Mouse (Mus musculus) adrenal gland, adult 10 weeks (tissue): ENCODE data around the gene Olfr904. TPM values are rescaled to one million over a fixed set of nuclear protein-coding genes. Genes with fewer than 3 reads are reported as not detected.

ENCODE experiments used
- polyA plus RNA-seq: library from polyadenylated mRNA; stranded (reverse); fragments of 350-450 nt; fragmentation: Illumina TruSeq; extraction: RNeasy Lipid Tissue Mini Kit (QIAGEN cat#74804); gene quantifications from one replicate; pipeline ENCODE4 v1.2.3, GENCODE M21; 2014; ENCODE audit warnings: low read depth, low replicate concordance

Olfr904 gene
- not detected for polyA plus RNA-seq

GRCm38 (mm10) chr9:38462844-38463243, at the start of gene Olfr904:
TSS of gene Olfr904 (plus strand) at chr9:38463144.

GRCm38 (mm10) chr9:38429155-38429554, 33.8 kb upstream of the Olfr904 start, which contains the start of gene Olfr901:
TSS of gene Olfr901 (plus strand) at chr9:38429455.

GRCm38 (mm10) chr9:38447352-38447751, 15.6 kb upstream of the Olfr904 start, which contains the start of gene Olfr902:
TSS of gene Olfr902 (plus strand) at chr9:38447652.

GRCm38 (mm10) chr9:38470807-38471206, 7.9 kb downstream of the Olfr904 start, which contains the start of gene Olfr905:
TSS of gene Olfr905 (plus strand) at chr9:38471107.

GRCm38 (mm10) chr9:38486785-38487184, 23.8 kb downstream of the Olfr904 start, which contains the start of gene Olfr906:
TSS of gene Olfr906 (plus strand) at chr9:38487085.

GRCm38 (mm10) chr9:38495501-38495900, 32.6 kb downstream of the Olfr904 start, which contains the start of gene Olfr907:
TSS of gene Olfr907 (plus strand) at chr9:38495801.

Other genes with a start within 250 kb of the Olfr904 start
- not detected for gene Olfr894, start 245.1 kb upstream of the Olfr904 start, polyA plus RNA-seq
- not detected for gene Olfr143, start 210.4 kb upstream of the Olfr904 start, polyA plus RNA-seq
- not detected for gene Olfr895, start 195.3 kb upstream of the Olfr904 start, polyA plus RNA-seq
- not detected for gene Olfr896-ps1, start 172.0 kb upstream of the Olfr904 start, polyA plus RNA-seq
- not detected for gene Olfr25, start 134.1 kb upstream of the Olfr904 start, polyA plus RNA-seq
- not detected for gene Olfr898, start 114.7 kb upstream of the Olfr904 start, polyA plus RNA-seq
- gene Olfr250, start 96.2 kb upstream of the Olfr904 start, polyA plus RNA-seq = not detected
- not detected for gene Olfr251, start 86.1 kb upstream of the Olfr904 start, polyA plus RNA-seq
- not detected for gene Olfr147, start 61.4 kb upstream of the Olfr904 start, polyA plus RNA-seq
- not detected for gene Olfr901, start 33.7 kb upstream of the Olfr904 start, polyA plus RNA-seq
- gene Olfr902, start 15.5 kb upstream of the Olfr904 start, polyA plus RNA-seq = not detected
- gene Olfr905, start 8.0 kb downstream of the Olfr904 start, polyA plus RNA-seq = not detected
- not detected for gene Olfr906, start 23.9 kb downstream of the Olfr904 start, polyA plus RNA-seq
- not detected for gene Olfr907, start 32.7 kb downstream of the Olfr904 start, polyA plus RNA-seq
- gene Olfr911-ps1, start 58.4 kb downstream of the Olfr904 start, polyA plus RNA-seq = not detected
- gene Olfr910, start 74.7 kb downstream of the Olfr904 start, polyA plus RNA-seq = not detected
- not detected for gene Olfr912, start 117.0 kb downstream of the Olfr904 start, polyA plus RNA-seq
- gene Olfr913, start 129.6 kb downstream of the Olfr904 start, polyA plus RNA-seq = not detected
- gene Olfr914, start 142.0 kb downstream of the Olfr904 start, polyA plus RNA-seq = not detected
- gene Olfr916, start 196.7 kb downstream of the Olfr904 start, polyA plus RNA-seq = not detected
- gene Olfr917, start 202.7 kb downstream of the Olfr904 start, polyA plus RNA-seq = not detected
- not detected for gene Olfr918, start 211.5 kb downstream of the Olfr904 start, polyA plus RNA-seq
- gene Olfr919, start 240.5 kb downstream of the Olfr904 start, polyA plus RNA-seq = not detected